Mouse (Mus musculus) cortical plate, adult 2 months (tissue): ENCODE results near the gene Cox8b.
A peak's percentile ranks its signal among the peaks of the same experiment; 100 is the strongest.

Experiments
- CTCF ChIP-seq: fragments of 200-500 bp; IDR thresholded peaks from 2 replicates; pipeline ENCODE4 v1.5.1; 2011; ENCODE audit warnings: mild to moderate bottlenecking, control low read depth, low read length; ENCODE audit not compliant: insufficient read depth; ENCODE audit errors: extremely low read depth
- POLR2A ChIP-seq: fragments of 200-500 bp; IDR thresholded peaks from 2 replicates; pipeline ENCODE4 v1.6.1; 2011; ENCODE audit warnings: mild to moderate bottlenecking, low read length, control low read depth; ENCODE audit not compliant: insufficient read depth; ENCODE audit errors: extremely low read depth

DNA sequence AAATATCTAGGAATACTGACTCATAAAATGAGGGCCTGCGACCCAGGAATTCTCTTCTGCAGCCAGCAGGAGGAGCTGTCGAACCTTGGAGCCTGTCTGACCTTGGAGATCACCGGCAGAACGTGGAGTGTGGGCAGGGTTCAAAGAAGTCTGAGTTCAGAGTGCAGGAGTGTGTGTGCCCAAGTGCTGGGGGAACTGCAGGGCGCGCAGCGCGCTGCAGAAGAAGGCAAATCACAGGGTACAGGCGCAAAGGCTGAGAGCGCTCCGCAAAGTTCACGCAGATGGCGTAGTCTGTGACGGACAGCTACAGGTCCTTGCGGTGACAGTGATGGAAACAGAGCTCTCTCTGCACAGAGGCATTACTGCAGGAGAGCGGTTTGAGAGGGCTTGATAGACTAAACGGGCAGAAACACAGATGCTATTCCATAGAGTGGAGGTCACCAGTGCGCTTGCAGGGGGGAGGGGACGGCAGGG is 8.4 kb upstream of the Cox8b start:
- TF ChIP-seq CTCF, result peak; percentile 80
- no peak for TF ChIP-seq POLR2A
